Mouse (Mus musculus): ENCODE results near the gene Rcsd1.

DNA sequence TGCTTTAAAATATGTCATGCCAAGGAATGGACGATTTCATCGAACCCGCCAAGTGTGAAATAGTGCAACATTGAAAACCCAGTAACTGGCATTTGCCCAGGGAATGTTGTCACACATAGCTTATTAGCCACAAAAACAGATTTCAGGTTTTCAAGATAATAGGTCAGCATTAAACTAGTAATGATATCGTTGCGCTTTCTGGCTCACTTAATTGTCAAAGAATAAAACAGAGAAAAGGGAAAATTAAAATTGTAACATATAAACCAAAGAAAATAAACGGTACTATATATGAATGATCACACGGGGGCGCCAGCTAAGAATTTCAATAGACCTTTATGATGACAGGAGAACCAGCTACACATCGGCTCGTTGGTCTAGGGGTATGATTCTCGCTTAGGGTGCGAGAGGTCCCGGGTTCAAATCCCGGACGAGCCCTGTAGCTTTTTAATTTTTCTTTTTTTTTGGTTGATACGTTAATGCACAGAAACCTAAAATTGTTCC is 68.2 kb downstream of the Rcsd1 start:
- TF ChIP-seq POLR2A (IDR thresholded peaks at IDR 0.05; ENCODE audit: insufficient read depth, low read depth, low read length) (no peak), CTCF (IDR thresholded peaks at IDR 0.05) (peak; percentile 87), EP300 (IDR thresholded peaks at IDR 0.05; ENCODE audit: insufficient read depth, low read depth, low read length) (peak; percentile 66; the same call in 1 of the 2 replicates)

All from heart, adult 2 months (tissue).